Mouse (Mus musculus) cerebellum, adult 2 months (tissue): ENCODE measurements around the gene Fance.

Source experiments
- CTCF ChIP-seq: fragments of 200-500 bp; IDR thresholded peaks from 2 replicates; pipeline ENCODE4 v1.5.1; 2011; ENCODE audit warnings: low read depth, mild to moderate bottlenecking, control low read depth, low read length, moderate library complexity, borderline replicate concordance; ENCODE audit not compliant: insufficient read depth
- POLR2A ChIP-seq: fragments of 200-500 bp; IDR thresholded peaks from 2 replicates; pipeline ENCODE4 v1.6.1; 2011; ENCODE audit warnings: low read length, control low read depth, borderline replicate concordance; ENCODE audit not compliant: insufficient read depth

DNA sequence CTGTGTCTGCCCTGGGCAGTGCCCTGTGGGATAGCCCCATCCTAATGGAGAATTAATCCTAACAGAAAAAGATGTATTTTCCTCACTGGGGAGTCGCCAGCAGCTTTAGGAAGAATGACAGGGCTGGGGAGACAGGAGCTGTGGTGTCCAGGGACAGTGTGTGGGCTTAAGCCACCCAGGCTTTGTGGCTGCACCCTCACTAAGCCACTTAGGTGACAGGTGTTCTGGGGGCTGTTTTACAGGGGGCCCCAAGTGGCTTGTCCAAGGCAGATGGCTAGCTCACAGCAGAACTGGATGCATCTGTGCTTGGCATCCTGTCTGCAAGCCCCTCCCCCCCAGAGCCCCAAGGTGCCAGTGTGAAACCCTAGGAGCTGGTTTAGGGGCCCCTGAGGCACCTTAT is 58.6 kb downstream of the Fance start:
- TF ChIP-seq POLR2A: no peak
- no peak for TF ChIP-seq CTCF
